Mouse (Mus musculus): ENCODE results near the gene Rgs2.

- TF ChIP-seq CTCF (IDR thresholded peaks at IDR 0.05; ENCODE audit: extremely low read depth, insufficient read length, insufficient replicate concordance, low read depth, low read length) (no peak), POLR2A (IDR thresholded peaks at IDR 0.05; ENCODE audit: low read depth, low read length) (no peak)
Measured at GRCm38 (mm10) chr1:143982085-143982764, 21.7 kb downstream of the Rgs2 start.
